Mouse (Mus musculus) kidney, embryonic 15.5 days (tissue): Measurements from ENCODE around the gene Olfr1446. TPM values are rescaled to one million over a fixed set of nuclear protein-coding genes. Genes with fewer than 3 reads are reported as not detected.

Source experiments
- ATAC-seq: fragments of 200-750 bp; cut with Nextera tagmentation; replicated peaks from 2 replicates; pipeline ENCODE4 v1.8.0; 2017; ENCODE audit warnings: moderate TSS enrichment; ENCODE audit not compliant: low FRiP score
- H3K27ac ChIP-seq: fragments of 300-500 bp; sonication (generic); 2 replicates; pipeline ENCODE4 v1.5.1; 2015; ENCODE audit warnings: mild to moderate bottlenecking, inconsistent platforms
- H3K27me3 ChIP-seq: fragments of 300-500 bp; sonication (generic); 2 replicates; pipeline ENCODE4 v1.6.1; 2015; ENCODE audit warnings: inconsistent platforms
- H3K36me3 ChIP-seq: fragments of 300-500 bp; sonication (generic); 2 replicates; pipeline ENCODE4 v1.6.1; 2015; ENCODE audit warnings: inconsistent platforms
- H3K4me1 ChIP-seq: fragments of 300-500 bp; sonication (generic); 2 replicates; pipeline ENCODE4 v1.6.1; 2015; ENCODE audit warnings: inconsistent platforms
- H3K4me2 ChIP-seq: fragments of 300-500 bp; sonication (generic); 2 replicates; pipeline ENCODE4 v1.6.1; 2015; ENCODE audit warnings: moderate library complexity, mild to moderate bottlenecking, inconsistent platforms
- H3K4me3 ChIP-seq: fragments of 300-500 bp; sonication (generic); replicated peaks from 2 replicates; pipeline ENCODE4 v1.5.1; 2015; ENCODE audit warnings: mild to moderate bottlenecking, inconsistent platforms
- H3K9ac ChIP-seq: fragments of 300-500 bp; sonication (generic); 2 replicates; pipeline ENCODE4 v1.6.1; 2015; ENCODE audit warnings: mild to moderate bottlenecking, inconsistent platforms
- H3K9me3 ChIP-seq: fragments of 300-500 bp; sonication (generic); replicated peaks from 2 replicates; pipeline ENCODE4 v1.6.1; 2016; ENCODE audit warnings: inconsistent platforms
- WGBS: fragments of 180-500 bp; shearing (Covaris S2); methylation state at CpG from one replicate; pipeline ENCODE4 v1.1.7; 2015; ENCODE audit warnings: mixed read lengths; 5-methylcytosine and 5-hydroxymethylcytosine counted together
- polyA plus RNA-seq: library from polyadenylated mRNA; unstranded; fragments of >200 nt; fragmentation: Nextera tagmentation; extraction: Ambion mirVana; gene quantifications from 2 replicates; pipeline ENCODE4 v1.2.1, GENCODE M21; 2015

The Olfr1446 gene
- polyA plus RNA-seq: not detected in 2 replicates

GRCm38 (mm10) chr19:12893424-12893823 lies at the start of gene Olfr1446:
TSS of gene Olfr1446 (minus strand) at chr19:12893524.
- ATAC-seq: no peak

GRCm38 (mm10) chr19:12930540-12930939 lies 37.2 kb upstream of the Olfr1446 start, which contains the start of gene Olfr1449:
TSS of gene Olfr1449 (plus strand) at chr19:12930840.
- Histone ChIP-seq H3K36me3 (no peaks in the 10 kb centered on the region), H3K27ac (no peak within 1 kb of the TSS), H3K4me3 (no peak within 1 kb of the TSS), H3K9ac (no peak within 1 kb of the TSS), H3K9me3 (no peaks in the 10 kb centered on the region; the same call in 1 of the 2 replicates), H3K4me1 (no peaks in the 10 kb centered on the region), H3K27me3 (no peaks in the 10 kb centered on the region), H3K4me2 (no peak within 1 kb of the TSS)
- no peak for ATAC-seq

More at GRCm38 (mm10) chr19:12893424-12893823, at the start of gene Olfr1446:
- Histone ChIP-seq H3K4me1 (no peaks in the 10 kb centered on the region), H3K9me3 (no peaks in the 10 kb centered on the region), H3K27ac (no peak within 1 kb of the TSS), H3K36me3 (no peaks in the 10 kb centered on the region), H3K4me2 (no peak within 1 kb of the TSS), H3K9ac (no peak within 1 kb of the TSS), H3K4me3 (no peak within 1 kb of the TSS), H3K27me3 (no peaks in the 10 kb centered on the region)
- WGBS: 78% methylated on average over 1 of the region's 1 CpGs

GRCm38 (mm10) chr19:12924319-12924718 lies 31.0 kb upstream of the Olfr1446 start, which contains the start of gene Olfr1448:
TSS of gene Olfr1448 (minus strand) at chr19:12924419.
- no peak within 1 kb of the TSS for H3K27ac ChIP-seq
- no peak within 1 kb of the TSS for H3K9ac ChIP-seq
- no peaks in the 10 kb centered on the region; the same call in 1 of the 2 replicates for H3K9me3 ChIP-seq
- no peak within 1 kb of the TSS for H3K4me2 ChIP-seq
- H3K4me1 ChIP-seq: no peaks in the 10 kb centered on the region
- no peaks in the 10 kb centered on the region for H3K27me3 ChIP-seq
- H3K4me3 ChIP-seq: no peak within 1 kb of the TSS
- no peak for ATAC-seq
- 67% methylated on average over 1 of the region's 1 CpGs for WGBS
- no peaks in the 10 kb centered on the region for H3K36me3 ChIP-seq

DNA sequence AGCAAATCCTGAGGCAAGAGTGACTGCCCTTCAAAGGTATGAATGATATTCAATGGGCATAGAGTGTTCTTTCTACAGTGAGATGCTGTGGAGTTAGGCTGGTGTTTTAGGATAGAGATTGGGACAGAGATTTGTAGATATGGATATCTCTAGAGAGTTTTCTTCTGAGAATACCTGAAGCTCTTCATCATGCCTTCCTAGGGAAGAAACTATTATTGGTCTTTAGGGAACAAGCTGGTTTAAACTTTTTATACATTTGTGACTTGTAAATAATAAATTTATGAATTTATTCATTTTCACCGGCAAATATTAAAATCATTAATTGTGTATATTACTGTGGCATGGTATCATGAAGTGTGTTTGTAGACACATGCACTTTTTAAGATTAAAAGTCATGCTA lies 10.3 kb upstream of the Olfr1446 start, which contains the start of gene Olfr1447:
Olfr1447 (minus strand) TSS at position 101 of the 400 bp plus-strand sequence.
- ATAC-seq: no peak
- Histone ChIP-seq H3K4me3 (no peak within 1 kb of the TSS), H3K4me1 (no peaks in the 10 kb centered on the region), H3K27ac (no peak within 1 kb of the TSS), H3K9ac (no peak within 1 kb of the TSS), H3K27me3 (no peaks in the 10 kb centered on the region), H3K4me2 (no peak within 1 kb of the TSS), H3K36me3 (no peaks in the 10 kb centered on the region), H3K9me3 (no peaks in the 10 kb centered on the region)
- WGBS: 96% methylated on average over 1 of the region's 1 CpGs

DNA sequence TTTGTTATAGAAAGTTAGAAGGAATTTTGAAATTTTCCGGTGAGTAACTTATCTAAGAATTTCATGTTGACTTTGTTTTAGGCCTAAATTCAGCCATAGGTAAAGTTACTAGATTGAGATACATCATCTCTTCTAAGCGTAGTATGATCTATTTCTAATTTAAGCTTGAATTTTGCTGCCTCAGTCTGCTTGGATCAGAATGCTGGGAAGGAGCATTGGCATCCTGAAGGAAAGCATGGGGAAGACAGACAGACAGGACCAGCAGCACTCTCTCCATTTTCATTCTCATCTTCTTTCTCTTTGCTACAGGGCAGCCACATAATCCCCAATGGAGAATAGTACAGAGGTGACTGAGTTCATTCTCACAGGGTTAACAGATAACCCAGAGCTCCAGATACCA lies 9.8 kb downstream of the Olfr1446 start, which contains the start of gene Olfr1445:
Olfr1445 (plus strand) TSS at position 301 of the 400 bp plus-strand sequence.
- no peak within 1 kb of the TSS for H3K4me3 ChIP-seq
- H3K4me1 ChIP-seq: no peaks in the 10 kb centered on the region
- H3K36me3 ChIP-seq: no peaks in the 10 kb centered on the region
- ATAC-seq: no peak
- H3K4me2 ChIP-seq: no peak within 1 kb of the TSS
- no peak within 1 kb of the TSS for H3K27ac ChIP-seq
- WGBS: 89% methylated on average over 2 of the region's 2 CpGs
- no peak within 1 kb of the TSS for H3K9ac ChIP-seq
- no peaks in the 10 kb centered on the region for H3K9me3 ChIP-seq
- no peaks in the 10 kb centered on the region for H3K27me3 ChIP-seq

DNA sequence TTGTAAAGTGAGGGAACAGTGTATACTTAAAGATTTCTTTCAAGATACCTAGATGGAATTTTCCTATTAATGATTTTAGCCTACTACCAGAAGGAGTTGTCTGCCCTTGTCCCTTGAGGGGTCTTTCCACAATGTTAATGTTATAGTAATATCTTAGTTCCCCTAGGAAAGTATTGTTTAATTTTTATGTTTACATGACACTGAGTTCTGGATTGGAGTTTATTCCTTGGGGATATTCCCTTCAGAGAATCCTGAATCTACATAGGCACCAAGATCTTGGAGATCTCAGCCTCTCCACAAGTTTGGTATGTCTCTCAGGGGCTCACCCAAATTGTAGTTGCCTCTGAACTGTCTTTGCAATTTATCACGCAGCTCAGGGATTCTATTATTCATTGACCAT lies 36.3 kb downstream of the Olfr1446 start, which contains the start of gene Olfr1444:
Olfr1444 (plus strand) TSS at position 301 of the 400 bp plus-strand sequence.
- H3K9me3 ChIP-seq: no peaks in the 10 kb centered on the region; the same call in 1 of the 2 replicates
- ATAC-seq: no peak
- no peak within 1 kb of the TSS for H3K4me3 ChIP-seq
- H3K36me3 ChIP-seq: no peaks in the 10 kb centered on the region
- no peak within 1 kb of the TSS for H3K4me2 ChIP-seq
- no peaks in the 10 kb centered on the region for H3K27me3 ChIP-seq
- no peaks in the 10 kb centered on the region for H3K4me1 ChIP-seq
- no peak within 1 kb of the TSS for H3K27ac ChIP-seq
- WGBS: 55% methylated on average over 1 of the region's 1 CpGs
- H3K9ac ChIP-seq: no peak within 1 kb of the TSS

DNA sequence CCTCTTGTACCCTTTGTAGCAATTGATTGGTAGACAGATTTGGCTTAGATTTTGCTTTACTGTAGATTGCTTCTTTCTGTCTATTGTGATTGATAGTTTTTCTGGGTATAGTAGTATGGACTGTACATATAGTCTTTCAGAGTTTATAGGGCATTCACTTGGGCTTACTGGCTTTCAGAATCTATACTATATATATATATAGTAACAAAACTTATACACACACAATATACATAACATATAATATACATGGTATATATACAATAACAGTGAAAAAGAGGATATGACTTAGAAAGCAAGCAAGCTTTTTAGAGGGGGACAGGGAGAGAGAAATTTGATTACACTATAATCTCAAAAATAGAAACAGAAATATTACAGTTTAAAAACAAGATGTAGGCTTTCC lies 46.9 kb downstream of the Olfr1446 start, which contains the start of gene Gm5244:
Gm5244 (plus strand) TSS at position 301 of the 400 bp plus-strand sequence.
- no peak within 1 kb of the TSS for H3K9ac ChIP-seq
- no peaks in the 10 kb centered on the region for H3K4me1 ChIP-seq
- no peaks in the 10 kb centered on the region for H3K36me3 ChIP-seq
- no peak for ATAC-seq
- no peak within 1 kb of the TSS for H3K4me3 ChIP-seq
- H3K4me2 ChIP-seq: no peak within 1 kb of the TSS
- no peaks in the 10 kb centered on the region for H3K27me3 ChIP-seq
- H3K27ac ChIP-seq: no peak within 1 kb of the TSS
- H3K9me3 ChIP-seq: no peaks in the 10 kb centered on the region

- Histone ChIP-seq H3K4me1 (no peaks in the 10 kb centered on the region), H3K27me3 (no peaks in the 10 kb centered on the region), H3K27ac (no peak overlapping the region), H3K9me3 (no peaks in the 10 kb centered on the region), H3K9ac (no peak overlapping the region), H3K4me3 (no peak overlapping the region), H3K4me2 (no peak overlapping the region), H3K36me3 (no peaks in the 10 kb centered on the region)
- no peak for ATAC-seq
- WGBS: 77% methylated on average over 1 of the region's 1 CpGs
Observed at GRCm38 (mm10) chr19:12838507-12838906, 54.8 kb downstream of the Olfr1446 start.

Other genes with a start within 250 kb of the Olfr1446 start
- gene Olfr1442, start 223.1 kb downstream of the Olfr1446 start, polyA plus RNA-seq: not detected in 2 replicates
- gene Olfr1443, start 215.4 kb downstream of the Olfr1446 start, polyA plus RNA-seq: not detected in 2 replicates
- 57.5 and 58.1 TPM in 2 replicates for gene Keg1, start 197.7 kb downstream of the Olfr1446 start, polyA plus RNA-seq
- 2.4 and 2.5 TPM in 2 replicates for gene Cntf, start 127.9 kb downstream of the Olfr1446 start, polyA plus RNA-seq
- gene Zfp91, start 97.4 kb downstream of the Olfr1446 start, polyA plus RNA-seq: 15.1 and 15.9 TPM in 2 replicates
- 1.3 and 1.4 TPM in 2 replicates for gene Lpxn, start 97.3 kb downstream of the Olfr1446 start, polyA plus RNA-seq
- gene Gm5244, start 46.8 kb downstream of the Olfr1446 start, polyA plus RNA-seq: not detected in 2 replicates
- not detected in 2 replicates for gene Olfr1444, start 36.2 kb downstream of the Olfr1446 start, polyA plus RNA-seq
- not detected in 2 replicates for gene Olfr1445, start 9.7 kb downstream of the Olfr1446 start, polyA plus RNA-seq
- not detected in 2 replicates for gene Olfr1447, start 10.2 kb upstream of the Olfr1446 start, polyA plus RNA-seq
- gene Olfr1448, start 30.9 kb upstream of the Olfr1446 start, polyA plus RNA-seq: not detected in 2 replicates
- gene Olfr1449, start 37.3 kb upstream of the Olfr1446 start, polyA plus RNA-seq: not detected in 2 replicates
- not detected in 2 replicates for gene Olfr1450, start 56.7 kb upstream of the Olfr1446 start, polyA plus RNA-seq
- gene Olfr1451, start 101.5 kb upstream of the Olfr1446 start, polyA plus RNA-seq: not detected in 2 replicates
- gene Olfr1453, start 134.8 kb upstream of the Olfr1446 start, polyA plus RNA-seq: not detected in 2 replicates
- gene Olfr1454, start 167.1 kb upstream of the Olfr1446 start, polyA plus RNA-seq: not detected in 2 replicates
- gene Olfr1457, start 204.4 kb upstream of the Olfr1446 start, polyA plus RNA-seq: not detected in 2 replicates
- not detected in 2 replicates for gene Olfr1458, start 213.3 kb upstream of the Olfr1446 start, polyA plus RNA-seq